Mouse (Mus musculus) brain, embryonic 14.5 days (tissue): Measurements from ENCODE around the gene Foxf1.

ENCODE experiments used
- CTCF ChIP-seq: fragments of 200-500 bp; IDR thresholded peaks from 2 replicates; pipeline ENCODE4 v1.5.1; 2012; ENCODE audit warnings: inconsistent platforms, mild to moderate bottlenecking, moderate library complexity, borderline replicate concordance; ENCODE audit not compliant: insufficient read depth, insufficient read length; ENCODE audit errors: extremely low read depth
- POLR2A ChIP-seq: fragments of 200-500 bp; IDR thresholded peaks from 2 replicates; pipeline ENCODE4 v1.6.1; 2012; ENCODE audit warnings: mild to moderate bottlenecking, inconsistent platforms, borderline replicate concordance; ENCODE audit not compliant: poor library complexity, insufficient read depth, insufficient read length, severe bottlenecking; ENCODE audit errors: extremely low read depth

DNA sequence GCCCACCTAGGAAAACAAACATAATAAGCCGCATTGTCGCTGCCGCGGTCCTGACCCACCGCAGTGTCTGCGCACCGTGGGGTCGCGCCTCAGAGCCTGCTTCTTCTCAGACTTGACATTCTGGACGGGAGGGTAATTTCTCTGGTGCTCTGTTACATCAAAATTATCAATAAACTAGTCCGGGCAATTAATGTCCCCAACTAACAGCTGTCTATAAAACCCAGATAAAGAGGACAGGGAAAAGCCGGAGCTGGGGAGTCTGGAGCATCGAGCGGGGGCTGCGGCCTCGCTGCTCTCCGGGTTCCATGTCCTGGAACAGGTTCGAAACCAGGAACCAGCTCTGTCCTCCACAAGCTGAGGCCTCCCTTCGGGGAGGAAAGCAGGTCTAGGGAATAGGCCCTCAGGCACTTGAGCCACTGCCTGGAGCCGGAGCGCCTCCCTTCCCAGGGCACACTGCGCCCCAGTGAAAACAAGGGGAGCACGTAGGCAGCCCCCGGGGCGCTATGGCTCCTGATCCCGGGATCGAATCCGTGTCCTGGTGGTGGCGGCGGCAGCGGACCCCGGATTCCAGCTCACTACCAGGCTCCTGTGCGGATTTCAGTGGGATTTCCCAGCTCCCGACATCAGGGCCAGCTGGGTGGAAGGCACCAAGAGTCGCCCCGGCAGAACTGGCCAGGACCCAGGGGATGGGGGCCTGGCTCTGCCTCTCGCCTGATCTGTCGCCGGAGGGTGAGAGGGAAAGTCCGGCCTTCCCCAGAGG, 4.9 kb downstream of the Foxf1 start:
- TF ChIP-seq POLR2A (no peak), CTCF (no peak)
